Mouse (Mus musculus): ENCODE results near the gene Porcn. TPM values are rescaled to one million over a fixed set of nuclear protein-coding genes. Genes with fewer than 3 reads are reported as not detected.

Gene Porcn
- polyA plus RNA-seq, 1 experiment = 250 TPM

DNA sequence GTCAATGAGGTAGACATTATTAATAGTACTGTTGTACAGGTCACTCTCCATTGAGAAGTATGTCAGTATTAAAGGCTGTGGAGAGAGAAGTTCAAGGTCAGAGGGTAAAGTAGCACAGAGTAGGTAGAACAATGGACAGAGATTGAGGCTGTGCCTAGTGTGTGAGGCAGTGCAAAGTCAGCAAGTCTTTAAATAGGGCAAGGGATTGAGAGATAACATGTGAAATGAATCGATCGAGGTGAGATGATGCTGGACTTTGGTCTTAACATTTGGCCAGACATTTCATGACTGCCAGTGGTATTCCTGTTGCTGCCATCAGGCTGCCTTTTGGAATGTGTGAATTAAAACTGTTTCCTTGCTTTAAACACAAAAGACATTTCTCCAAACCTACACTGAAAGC is 27.5 kb downstream of the Porcn start:
- no peaks in the 10 kb centered on the region for H3K27me3 ChIP-seq (ENCODE audit: control insufficient read depth, insufficient read depth, low read length)
- WGBS = 96% methylated on average over 2 of the region's 2 CpGs
- no peak overlapping the region for H3K4me3 ChIP-seq (replicated peaks; ENCODE audit: insufficient read depth, low read depth, low read length)
- no peak for DNase-seq
- no peak overlapping the region for H3K27ac ChIP-seq (ENCODE audit: insufficient read depth, low read length)
- H3K4me1 ChIP-seq (ENCODE audit: control insufficient read depth, insufficient read depth, low read length) = peaks cover 3% of the 10 kb centered on the region
- TF ChIP-seq POLR2A (IDR thresholded peaks at IDR 0.05; ENCODE audit: borderline replicate concordance, insufficient read depth, low read length) = no peak
- TF ChIP-seq CTCF (IDR thresholded peaks at IDR 0.05; ENCODE audit: borderline replicate concordance, insufficient read depth, low read depth, low read length) = no peak

DNA sequence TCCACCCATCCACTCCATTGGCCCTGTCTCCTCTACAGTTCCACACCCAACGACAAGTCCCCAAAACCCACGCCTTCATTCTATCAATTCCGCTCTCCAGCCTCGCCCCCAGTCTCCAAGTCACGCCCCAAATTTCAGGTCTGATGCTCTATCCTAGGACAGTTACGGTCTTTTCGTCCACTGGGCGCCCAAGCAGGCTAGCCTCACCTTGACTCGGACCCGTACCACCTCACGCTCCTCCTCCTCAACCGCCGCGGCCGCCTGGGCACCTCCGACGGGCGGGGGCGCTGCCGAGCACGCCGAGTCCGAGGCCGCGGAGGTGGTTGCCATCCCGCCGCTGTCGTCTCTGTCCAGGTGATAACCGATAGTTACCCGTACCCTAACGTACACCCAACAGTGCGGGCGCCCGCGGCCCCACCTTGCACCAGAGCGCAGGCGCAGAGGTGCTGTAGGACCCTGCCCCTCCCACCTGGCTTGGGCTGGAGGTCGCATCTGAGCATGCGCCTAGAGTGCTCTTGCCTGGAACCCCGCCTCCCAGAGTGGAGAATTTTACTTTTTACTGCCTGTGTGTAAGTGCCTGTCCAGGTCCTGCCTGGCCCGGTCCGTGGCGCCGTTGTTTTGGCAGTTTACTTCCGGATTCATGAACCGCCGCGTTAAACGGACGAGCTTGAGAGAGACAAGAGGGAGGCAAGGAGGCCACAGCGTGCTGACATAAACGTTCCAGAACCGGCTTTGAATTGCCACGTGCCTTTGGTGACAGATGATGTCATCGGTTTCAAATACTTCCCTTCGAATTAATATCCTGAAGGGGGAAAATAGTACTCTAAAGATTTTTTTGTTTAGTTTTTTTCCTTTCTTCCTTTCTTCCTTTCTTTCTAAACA is 30.6 kb downstream of the Porcn start, which contains the start of gene Tbc1d25:
Tbc1d25 (minus strand) TSS at position 678 of the 882 bp plus-strand sequence.
- TF ChIP-seq POLR2A (IDR thresholded peaks at IDR 0.05; ENCODE audit: borderline replicate concordance, insufficient read depth, low read length) = peak; percentile 61; the same call in 1 of the 2 replicates
- peak; percentile 32; the same call in 1 of the 2 replicates for TF ChIP-seq CTCF (IDR thresholded peaks at IDR 0.05; ENCODE audit: borderline replicate concordance, insufficient read depth, low read depth, low read length)
- H3K4me3 ChIP-seq (replicated peaks; ENCODE audit: insufficient read depth, low read depth, low read length) = peak within 1 kb of the TSS; percentile 99
- WGBS = 4% methylated on average over 56 of the region's 56 CpGs

DNA sequence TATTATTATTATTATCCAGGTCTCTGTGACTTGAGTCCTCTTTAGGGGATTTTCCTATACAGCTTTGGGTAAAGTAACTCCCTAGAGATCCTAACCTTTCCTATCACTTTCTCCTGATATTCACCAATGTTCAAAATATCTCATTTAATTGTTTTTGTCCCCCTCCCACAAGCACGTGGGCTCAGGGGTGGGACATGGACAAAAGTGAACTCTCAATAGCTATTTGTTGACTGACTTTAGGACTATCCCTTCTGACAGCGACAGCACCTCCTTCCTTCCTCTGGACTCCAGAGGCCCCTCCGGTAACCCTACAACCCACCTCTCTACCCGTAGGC is 31.2 kb downstream of the Porcn start:
- DNase-seq = no peak
- WGBS = 0% methylated on average over 4 of the region's 4 CpGs
- H3K4me3 ChIP-seq (replicated peaks; ENCODE audit: insufficient read depth, low read depth, low read length) = peak overlapping the region; percentile 99
- no peaks in the 10 kb centered on the region for H3K27me3 ChIP-seq (ENCODE audit: control insufficient read depth, insufficient read depth, low read length)
- no peak for TF ChIP-seq POLR2A (IDR thresholded peaks at IDR 0.05; ENCODE audit: borderline replicate concordance, insufficient read depth, low read length)
- no peak for TF ChIP-seq CTCF (IDR thresholded peaks at IDR 0.05; ENCODE audit: borderline replicate concordance, insufficient read depth, low read depth, low read length)
- H3K4me1 ChIP-seq (ENCODE audit: control insufficient read depth, insufficient read depth, low read length) = peaks cover 3% of the 10 kb centered on the region
- peak overlapping the region; percentile 82 for H3K27ac ChIP-seq (ENCODE audit: insufficient read depth, low read length)

More for the DNA sequence above, 30.6 kb downstream of the Porcn start, which contains the start of gene Tbc1d25:
- peaks cover 3% of the 10 kb centered on the region for H3K4me1 ChIP-seq (ENCODE audit: control insufficient read depth, insufficient read depth, low read length)
- H3K27ac ChIP-seq (ENCODE audit: insufficient read depth, low read length) = peak within 1 kb of the TSS; percentile 82
- peak; percentile 87 to 89 for DNase-seq
- H3K27me3 ChIP-seq (ENCODE audit: control insufficient read depth, insufficient read depth, low read length) = no peaks in the 10 kb centered on the region

DNA sequence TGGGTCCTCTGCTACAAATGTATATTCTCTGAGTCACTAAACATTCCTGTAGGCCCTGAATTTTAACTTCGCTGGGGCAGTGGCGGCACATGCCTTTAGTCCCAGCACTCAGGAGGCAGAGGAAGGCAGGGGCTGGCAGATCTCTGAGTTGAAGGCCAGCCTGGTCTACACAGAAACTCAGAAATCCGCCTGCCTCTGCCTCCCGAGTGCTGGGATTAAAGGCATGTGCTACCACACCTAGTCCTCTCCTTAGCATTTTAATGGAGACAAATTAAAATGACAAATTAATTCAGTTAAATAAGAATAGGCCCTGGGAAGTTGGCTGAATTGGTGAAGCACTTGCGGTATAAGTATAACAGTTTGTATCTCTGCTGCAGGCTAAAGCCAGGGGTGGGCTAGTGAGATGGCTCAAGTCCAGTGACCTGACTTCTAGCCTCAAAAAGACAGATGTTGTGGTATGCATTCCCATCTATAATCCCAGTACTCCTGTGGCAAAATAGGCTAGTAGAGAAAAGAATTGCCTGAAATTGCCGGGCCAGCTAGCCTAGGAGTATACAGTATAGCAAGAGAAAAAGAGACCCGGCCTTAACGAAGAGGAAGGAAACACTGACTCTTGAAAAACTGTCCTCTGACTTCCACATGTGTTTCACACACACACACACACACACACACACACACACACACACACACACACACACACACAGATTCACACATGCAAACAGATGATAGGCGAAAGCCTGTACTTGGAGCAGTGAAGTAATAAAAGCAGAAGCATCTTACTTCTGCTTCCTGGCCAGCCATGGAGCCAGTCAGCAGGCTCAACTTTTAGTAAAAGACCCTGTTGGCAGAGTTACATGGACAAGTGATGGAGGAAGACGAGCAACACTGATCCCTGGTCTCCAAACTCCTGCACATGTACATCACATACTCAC is 38.3 kb downstream of the Porcn start:
- H3K4me1 ChIP-seq (ENCODE audit: control insufficient read depth, insufficient read depth, low read length) = peaks cover 6% of the 10 kb centered on the region; the same call in 1 of the 2 replicates
- WGBS = 86% methylated on average over 10 of the region's 10 CpGs
- TF ChIP-seq CTCF (IDR thresholded peaks at IDR 0.05; ENCODE audit: borderline replicate concordance, insufficient read depth, low read depth, low read length) = no peak
- TF ChIP-seq POLR2A (IDR thresholded peaks at IDR 0.05; ENCODE audit: borderline replicate concordance, insufficient read depth, low read length) = no peak

DNA sequence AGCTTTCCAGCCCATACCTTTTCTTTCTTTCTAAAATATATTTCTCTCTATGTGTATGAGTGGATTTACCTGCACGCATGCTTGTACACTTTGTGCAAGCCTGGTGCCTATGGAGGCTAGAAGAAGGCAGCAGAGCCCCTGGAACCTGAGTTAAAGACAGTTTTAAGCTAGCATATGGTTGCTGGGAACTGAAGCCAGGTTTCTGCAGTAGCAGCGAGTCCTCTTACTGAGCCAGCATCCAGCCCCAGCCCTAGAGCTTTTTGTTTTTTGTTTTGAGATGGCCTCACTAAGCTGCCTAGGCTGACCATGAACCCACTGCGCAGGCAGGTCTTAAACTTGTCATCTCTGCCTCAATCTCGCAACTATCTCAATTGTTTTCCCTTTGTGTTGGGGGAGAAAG is 41.9 kb downstream of the Porcn start:
- peak; percentile 36 to 65 for DNase-seq
- H3K4me3 ChIP-seq (replicated peaks; ENCODE audit: insufficient read depth, low read depth, low read length) = no peak overlapping the region
- H3K27me3 ChIP-seq (ENCODE audit: control insufficient read depth, insufficient read depth, low read length) = no peaks in the 10 kb centered on the region
- peaks cover 11% of the 10 kb centered on the region; the same call in 1 of the 2 replicates for H3K4me1 ChIP-seq (ENCODE audit: control insufficient read depth, insufficient read depth, low read length)
- TF ChIP-seq POLR2A (IDR thresholded peaks at IDR 0.05; ENCODE audit: borderline replicate concordance, insufficient read depth, low read length) = no peak
- no peak for TF ChIP-seq CTCF (IDR thresholded peaks at IDR 0.05; ENCODE audit: borderline replicate concordance, insufficient read depth, low read depth, low read length)
- WGBS = 36% methylated on average over 4 of the region's 4 CpGs
- H3K27ac ChIP-seq (ENCODE audit: insufficient read depth, low read length) = peak overlapping the region; percentile 93

More for the DNA sequence above, 38.3 kb downstream of the Porcn start:
- Histone ChIP-seq H3K4me3 (replicated peaks; ENCODE audit: insufficient read depth, low read depth, low read length) (no peak overlapping the region), H3K27ac (ENCODE audit: insufficient read depth, low read length) (no peak overlapping the region), H3K27me3 (ENCODE audit: control insufficient read depth, insufficient read depth, low read length) (no peaks in the 10 kb centered on the region)
- DNase-seq = no peak

DNA sequence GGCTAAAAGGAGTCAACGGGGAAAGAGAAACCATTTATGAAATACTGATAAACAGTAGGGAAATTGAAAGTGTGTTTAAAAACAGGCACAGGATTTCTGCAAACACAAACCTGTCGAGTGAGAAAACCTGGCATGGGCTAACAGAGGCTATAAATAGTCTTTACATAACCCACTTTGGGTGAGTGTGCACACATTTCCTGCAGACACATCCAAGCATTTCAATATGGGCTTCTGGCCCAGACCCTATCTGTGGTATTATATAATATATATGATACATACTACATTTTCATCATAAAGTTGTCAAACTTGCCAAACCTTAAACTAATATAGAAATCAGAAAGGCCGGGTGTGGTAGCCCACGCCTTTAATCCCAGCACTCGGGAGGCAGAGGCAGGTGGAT is 43.2 kb downstream of the Porcn start:
- peak; percentile 25 to 81 for DNase-seq
- no peaks in the 10 kb centered on the region for H3K27me3 ChIP-seq (ENCODE audit: control insufficient read depth, insufficient read depth, low read length)
- H3K4me1 ChIP-seq (ENCODE audit: control insufficient read depth, insufficient read depth, low read length) = peaks cover 9% of the 10 kb centered on the region; the same call in 1 of the 2 replicates
- peak overlapping the region; percentile 69; the same call in 1 of the 2 replicates for H3K27ac ChIP-seq (ENCODE audit: insufficient read depth, low read length)
- H3K4me3 ChIP-seq (replicated peaks; ENCODE audit: insufficient read depth, low read depth, low read length) = no peak overlapping the region
- TF ChIP-seq POLR2A (IDR thresholded peaks at IDR 0.05; ENCODE audit: borderline replicate concordance, insufficient read depth, low read length) (no peak), CTCF (IDR thresholded peaks at IDR 0.05; ENCODE audit: borderline replicate concordance, insufficient read depth, low read depth, low read length) (no peak)
- WGBS = 24% methylated on average over 5 of the region's 5 CpGs
